Mouse (Mus musculus) lung, adult 2 months (tissue): ENCODE results near the gene Hoxa5.

Experiments
- CTCF ChIP-seq: fragments of 200-500 bp; IDR thresholded peaks from 2 replicates; pipeline ENCODE4 v1.5.1; 2011; ENCODE audit warnings: mild to moderate bottlenecking, low read length, control low read depth; ENCODE audit not compliant: insufficient read depth
- POLR2A ChIP-seq: fragments of 200-500 bp; IDR thresholded peaks from 2 replicates; pipeline ENCODE4 v1.6.1; 2011; ENCODE audit warnings: low read depth, mild to moderate bottlenecking, control low read depth, low read length, borderline replicate concordance; ENCODE audit errors: extremely low read depth

DNA sequence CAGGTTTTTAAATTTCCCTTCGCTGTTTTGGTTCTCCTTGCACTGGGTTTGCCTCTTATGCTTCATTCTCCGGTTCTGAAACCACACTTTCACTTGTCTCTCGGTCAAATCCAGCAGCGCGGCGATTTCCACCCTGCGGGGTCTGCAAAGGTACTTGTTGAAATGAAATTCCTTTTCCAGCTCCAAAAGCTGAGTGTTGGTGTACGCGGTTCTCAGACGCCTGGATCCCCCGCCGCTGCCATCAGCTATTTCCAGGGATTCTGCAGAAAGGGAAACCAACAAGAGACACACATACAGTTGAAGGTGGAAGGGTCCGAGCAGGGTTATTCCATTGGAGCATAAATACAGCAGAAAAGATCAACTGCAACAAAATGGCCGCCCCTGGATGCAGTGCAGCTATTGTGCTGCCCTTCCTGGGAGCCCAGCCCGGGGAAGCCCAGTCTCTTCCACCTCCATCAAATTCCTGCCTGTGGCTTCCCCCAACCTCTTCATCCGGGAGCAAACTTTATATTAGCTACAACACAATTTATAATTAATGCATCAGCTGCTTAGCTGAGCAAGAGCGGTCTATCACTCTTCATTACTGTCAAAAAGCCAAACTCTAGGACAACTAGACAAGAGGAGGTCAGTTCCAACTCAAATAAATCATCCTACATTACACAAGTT is 40.9 kb downstream of the Hoxa5 start:
- TF ChIP-seq CTCF (no peak), POLR2A (no peak)
